23 mouse cellular contexts compared by ENCODE assay signal in genomic region chr15:56775431-56775830, GRCm38 (mm10).
A peak's percentile ranks its signal among the peaks of the same experiment; 100 is the strongest.
DNase-seq lines count a peak whose midpoint lies in the region; ATAC-seq and TF ChIP-seq lines count a peak whose summit lies in the region.
"Had no signal": no experiment of that assay in that cellular context is flagged by ENCODE, and none has a peak within 500 bp of the region (broad histone marks: within the 10 kb centered on the region; RNA-seq: fewer than 3 reads in every experiment).

No protein-coding gene starts in this region.

- no peak overlapping the region for H3K4me2 ChIP-seq in intestine, embryonic 15.5 days (replicated peaks)
- H3K4me2 ChIP-seq in intestine, postnatal 0 days (replicated peaks; ENCODE audit: low read depth) = no peak overlapping the region
- H3K4me2 ChIP-seq in hindbrain, postnatal 0 days (ENCODE audit: low read depth, low read length) = no peak overlapping the region
- no peak overlapping the region for H3K4me2 ChIP-seq in hindbrain, embryonic 14.5 days (replicated peaks)

- H3K27ac ChIP-seq in intestine, embryonic 15.5 days = no peak overlapping the region
- no peak overlapping the region for H3K27ac ChIP-seq in intestine, postnatal 0 days (ENCODE audit: low read depth, low read length)
- no peak overlapping the region for H3K27ac ChIP-seq in hindbrain, postnatal 0 days
- H3K27ac ChIP-seq in hindbrain, embryonic 14.5 days = no peak overlapping the region

- peak; percentile 98 for DNase-seq in Muller cell, postnatal 12 days (ENCODE audit: inconsistent ontology term)
- peak; percentile 3 for DNase-seq in retina, embryonic 14.5 days (ENCODE audit: low spot score)
- peak; percentile 10 for DNase-seq in retina, postnatal 1 day
- DNase-seq in heart, postnatal 4 days = no peak
- no peak for DNase-seq in hindbrain, postnatal 0 days (ENCODE audit: low spot score)
- no peak for DNase-seq in hindbrain, embryonic 14.5 days (ENCODE audit: low spot score)
- DNase-seq: adrenal gland, adult 2 months; adrenal gland, adult 8-10 months; adrenal gland, postnatal 10 days; adrenal gland, postnatal 14 days; adrenal gland, postnatal 25 days; adrenal gland, postnatal 36 days; B cell, adult 2 months; cerebellum, adult 11 months; cerebellum, adult 11-12 months; cerebellum, adult 18-20 months had no signal

- 68% methylated on average over 5 of the region's 5 CpGs for WGBS in intestine, embryonic 15.5 days
- WGBS in intestine, postnatal 0 days = 58% methylated on average over 5 of the region's 5 CpGs
- 85% methylated on average over 5 of the region's 5 CpGs for whole genome bisulfite sequencing in hindbrain, postnatal 0 days
- WGBS in hindbrain, embryonic 14.5 days = 87% methylated on average over 5 of the region's 5 CpGs

- H3K4me3 ChIP-seq in intestine, embryonic 15.5 days (replicated peaks) = no peak overlapping the region
- no peak overlapping the region for H3K4me3 ChIP-seq in intestine, postnatal 0 days (ENCODE audit: low read depth, low read length)
- no peak overlapping the region for H3K4me3 ChIP-seq in hindbrain, postnatal 0 days (ENCODE audit: low read length)
- H3K4me3 ChIP-seq in hindbrain, embryonic 14.5 days (replicated peaks; ENCODE audit: low read length) = no peak overlapping the region

- no peaks in the 10 kb centered on the region for H3K9me3 ChIP-seq in intestine, embryonic 15.5 days
- H3K9me3 ChIP-seq in intestine, postnatal 0 days (ENCODE audit: control insufficient read depth) = no peaks in the 10 kb centered on the region
- no peaks in the 10 kb centered on the region for H3K9me3 ChIP-seq in hindbrain, postnatal 0 days (ENCODE audit: low read length)
- H3K9me3 ChIP-seq in hindbrain, embryonic 14.5 days (ENCODE audit: control insufficient read depth, low read length) = no peaks in the 10 kb centered on the region
- H3K9me3 ChIP-seq: G1E had no signal

- 0 out of 2 replicates have a peak, but pooled peaks have one; percentile 16 for ATAC-seq in intestine, embryonic 15.5 days
- ATAC-seq in intestine, postnatal 0 days = no peak
- ATAC-seq in hindbrain, postnatal 0 days = no peak
- no peak for ATAC-seq in hindbrain, embryonic 14.5 days (ENCODE audit: low FRiP score)
- ATAC-seq: activated CD4-positive, CD25-positive, alpha-beta regulatory T cell, adult 4 months; CD4-positive, CD25-positive, alpha-beta regulatory T cell, adult 4 months; Patski had no signal

- no peaks in the 10 kb centered on the region for H3K27me3 ChIP-seq in intestine, embryonic 15.5 days (replicated peaks)
- H3K27me3 ChIP-seq in intestine, postnatal 0 days (replicated peaks; ENCODE audit: control insufficient read depth, insufficient read depth, low read length) = no peaks in the 10 kb centered on the region
- no peaks in the 10 kb centered on the region for H3K27me3 ChIP-seq in hindbrain, postnatal 0 days (ENCODE audit: insufficient read depth, low read length)
- H3K27me3 ChIP-seq in hindbrain, embryonic 14.5 days (ENCODE audit: control insufficient read depth, insufficient read depth, low read length) = no peaks in the 10 kb centered on the region
- H3K27me3 ChIP-seq: CH12.LX, Patski had no signal

- H3K36me3 ChIP-seq in intestine, embryonic 15.5 days = no peaks in the 10 kb centered on the region
- H3K36me3 ChIP-seq in intestine, postnatal 0 days (ENCODE audit: control insufficient read depth, insufficient read depth) = no peaks in the 10 kb centered on the region
- H3K36me3 ChIP-seq in hindbrain, postnatal 0 days (ENCODE audit: insufficient read depth, low read length) = no peaks in the 10 kb centered on the region
- no peaks in the 10 kb centered on the region for H3K36me3 ChIP-seq in hindbrain, embryonic 14.5 days (replicated peaks; ENCODE audit: control insufficient read depth, insufficient read depth)
- H3K36me3 ChIP-seq: G1E had no signal

- no peak for TF ChIP-seq CTCF in intestine, postnatal 0 days (IDR thresholded peaks at IDR 0.05; ENCODE audit: low read depth)
- no peak for TF ChIP-seq CTCF in hindbrain, postnatal 0 days (IDR thresholded peaks at IDR 0.05; ENCODE audit: low read depth)

- no peak overlapping the region for H3K9ac ChIP-seq in intestine, embryonic 15.5 days
- H3K9ac ChIP-seq in intestine, postnatal 0 days (ENCODE audit: low read depth, low read length) = no peak overlapping the region
- H3K9ac ChIP-seq in hindbrain, postnatal 0 days (replicated peaks; ENCODE audit: low read length) = no peak overlapping the region
- no peak overlapping the region for H3K9ac ChIP-seq in hindbrain, embryonic 14.5 days

- no peaks in the 10 kb centered on the region for H3K4me1 ChIP-seq in intestine, embryonic 15.5 days (replicated peaks)
- 0 out of 2 replicates have a peak, but pooled peaks cover 3% of the 10 kb centered on the region for H3K4me1 ChIP-seq in intestine, postnatal 0 days (replicated peaks; ENCODE audit: control insufficient read depth, insufficient read depth, low read length)
- no peaks in the 10 kb centered on the region for H3K4me1 ChIP-seq in hindbrain, postnatal 0 days (ENCODE audit: insufficient read depth, low read length)
- no peaks in the 10 kb centered on the region for H3K4me1 ChIP-seq in hindbrain, embryonic 14.5 days (replicated peaks; ENCODE audit: control insufficient read depth, insufficient read depth, low read length)

Comparison
In these comparisons a context has a peak if more than half of its experiments do, and no peak if none do; other contexts are left out.
1. DNase-seq: peak in Muller cell, postnatal 12 days (single experiment), retina, embryonic 14.5 days (single experiment) and retina, postnatal 1 day (single experiment); none in heart, postnatal 4 days (single experiment), hindbrain, postnatal 0 days (single experiment) and hindbrain, embryonic 14.5 days (single experiment).